Mouse (Mus musculus) lung, adult 2 months (tissue): Measurements from ENCODE around the gene Gm8251.

Experiments used
- CTCF ChIP-seq: fragments of 200-500 bp; IDR thresholded peaks from 2 replicates; pipeline ENCODE4 v1.5.1; 2011; ENCODE audit warnings: mild to moderate bottlenecking, low read length, control low read depth; ENCODE audit not compliant: insufficient read depth
- POLR2A ChIP-seq: fragments of 200-500 bp; IDR thresholded peaks from 2 replicates; pipeline ENCODE4 v1.6.1; 2011; ENCODE audit warnings: low read depth, mild to moderate bottlenecking, control low read depth, low read length, borderline replicate concordance; ENCODE audit errors: extremely low read depth

- TF ChIP-seq POLR2A = no peak
- no peak for TF ChIP-seq CTCF
These were observed 28.8 kb downstream of the Gm8251 start for GRCm38 (mm10) chr1:44032948-44033347.
